Mouse (Mus musculus) embryo, embryonic 10.5 days (tissue): ENCODE results near the gene Met.

Source experiments
- DNase-seq: peaks from one replicate; pipeline ENCODE4 v3.0.0-alpha.2; 2015; ENCODE audit warnings: low spot score

Gene Met

GRCm38 (mm10) chr6:17549645-17550044, 86.0 kb downstream of the Met start:
- no peak for DNase-seq

GRCm38 (mm10) chr6:17554263-17554662, 90.7 kb downstream of the Met start:
- no peak for DNase-seq

- DNase-seq: no peak
Observed at GRCm38 (mm10) chr6:17554757-17555156, 91.2 kb downstream of the Met start.

GRCm38 (mm10) chr6:17555719-17556118, 92.1 kb downstream of the Met start:
- no peak for DNase-seq

GRCm38 (mm10) chr6:17559657-17560056, 96.1 kb downstream of the Met start:
- no peak for DNase-seq

GRCm38 (mm10) chr6:17561347-17561746, 97.7 kb downstream of the Met start:
- DNase-seq: no peak

- no peak for DNase-seq
Observed at GRCm38 (mm10) chr6:17561886-17562285, 98.3 kb downstream of the Met start.

- peak; percentile 67 for DNase-seq
Observed at GRCm38 (mm10) chr6:17562472-17563088, 99.0 kb downstream of the Met start.

- no peak for DNase-seq
Observed at GRCm38 (mm10) chr6:17568702-17569352, 105.2 kb downstream of the Met start.

- no peak for DNase-seq
Observed at GRCm38 (mm10) chr6:17573227-17573626, 109.6 kb downstream of the Met start.

GRCm38 (mm10) chr6:17573732-17574131, 110.1 kb downstream of the Met start:
- DNase-seq: no peak

- DNase-seq: no peak
Observed at GRCm38 (mm10) chr6:17578092-17578760, 114.6 kb downstream of the Met start.

- DNase-seq: no peak
Observed at GRCm38 (mm10) chr6:17580349-17580748, 116.7 kb downstream of the Met start.

GRCm38 (mm10) chr6:17583982-17584381, 120.4 kb downstream of the Met start:
- peak; percentile 83 for DNase-seq

GRCm38 (mm10) chr6:17589049-17589952, 125.7 kb downstream of the Met start:
- DNase-seq: peak; percentile 86

GRCm38 (mm10) chr6:17589953-17590627, 126.5 kb downstream of the Met start:
- DNase-seq: no peak

- DNase-seq: no peak
Observed at GRCm38 (mm10) chr6:17593971-17594370, 130.4 kb downstream of the Met start.

GRCm38 (mm10) chr6:17595712-17596462, 132.3 kb downstream of the Met start:
- no peak for DNase-seq

- no peak for DNase-seq
Observed at GRCm38 (mm10) chr6:17599373-17599772, 135.8 kb downstream of the Met start.

GRCm38 (mm10) chr6:17601526-17601925, 137.9 kb downstream of the Met start:
- DNase-seq: no peak

- no peak for DNase-seq
Observed at GRCm38 (mm10) chr6:17606915-17607314, 143.3 kb downstream of the Met start.
